Mouse (Mus musculus) gastrocnemius, postnatal 36 days (tissue): Measurements from ENCODE around the gene Gm37240. TPM values are rescaled to one million over a fixed set of nuclear protein-coding genes. Genes with fewer than 3 reads are reported as not detected.

Experiments
- DNase-seq, 2 experiments: peaks; one replicate each; pipeline ENCODE4 v3.0.0; 2022
- intact Hi-C: fragments of 180-260 bp; cut with DNase I; formaldehyde crosslinking; loops from one replicate; pipeline ENCODE4 v1.15.1; 2025
- total RNA-seq, 2 experiments: library from RNA; stranded (reverse); gene quantifications; 2 replicates each; pipeline ENCODE4 v1.2.3; 2021

The Gm37240 gene
- total RNA-seq, 2 experiments from 2014 or later, result 35.6 to 41.7 TPM

DNA sequence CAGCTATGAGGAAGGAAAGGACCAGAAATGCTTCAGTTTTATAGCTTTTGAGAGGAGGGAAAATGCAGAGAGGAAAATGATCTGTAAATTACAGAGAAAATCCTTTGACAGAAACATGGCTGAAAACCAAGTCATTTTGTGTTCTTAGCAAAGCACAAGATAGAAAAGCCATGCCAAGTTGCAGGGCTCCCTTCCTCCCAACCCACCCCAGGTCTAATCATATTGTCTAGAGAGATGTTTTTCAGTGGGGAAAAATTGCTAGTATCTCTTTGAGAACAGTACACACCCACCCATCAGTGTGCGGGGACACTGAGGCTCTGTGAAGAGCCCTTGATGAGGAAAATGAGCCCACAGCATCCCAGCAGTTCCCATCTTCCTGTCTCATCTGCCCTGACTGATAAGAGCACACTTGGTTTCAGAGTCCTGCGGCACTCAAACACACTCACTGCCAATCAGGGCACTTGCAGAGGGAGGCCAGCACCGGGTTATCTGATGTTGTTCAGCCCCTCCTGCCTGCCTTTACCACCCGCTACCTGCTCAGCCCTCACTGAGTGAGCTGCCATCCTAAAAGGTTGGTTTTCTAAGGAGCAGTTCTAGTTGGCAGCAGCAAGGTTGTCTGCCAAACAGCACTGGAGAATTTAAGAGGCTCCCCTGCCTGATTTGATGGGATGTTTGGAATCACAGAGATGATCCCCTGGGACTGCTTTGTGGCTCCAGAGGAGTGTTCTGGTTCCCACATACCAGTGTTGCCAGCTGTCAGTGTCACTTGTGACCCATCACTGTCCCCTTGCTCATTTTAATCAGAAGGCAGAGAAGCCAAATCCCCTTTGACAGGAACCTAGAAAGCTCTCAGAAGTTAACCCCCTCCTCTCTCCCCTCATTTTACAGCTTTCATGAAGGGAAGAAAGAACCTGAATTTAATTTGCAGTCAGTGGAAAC lies 234.3 kb downstream of the Gm37240 start:
- intact Hi-C loops, result no loop called here

GRCm38 (mm10) chr3:85649176-85649575 lies 238.1 kb downstream of the Gm37240 start:
- intact Hi-C loops, result no loop called here
- DNase-seq, result no peak

More for the DNA sequence above, 234.3 kb downstream of the Gm37240 start:
- DNase-seq, result no peak

DNA sequence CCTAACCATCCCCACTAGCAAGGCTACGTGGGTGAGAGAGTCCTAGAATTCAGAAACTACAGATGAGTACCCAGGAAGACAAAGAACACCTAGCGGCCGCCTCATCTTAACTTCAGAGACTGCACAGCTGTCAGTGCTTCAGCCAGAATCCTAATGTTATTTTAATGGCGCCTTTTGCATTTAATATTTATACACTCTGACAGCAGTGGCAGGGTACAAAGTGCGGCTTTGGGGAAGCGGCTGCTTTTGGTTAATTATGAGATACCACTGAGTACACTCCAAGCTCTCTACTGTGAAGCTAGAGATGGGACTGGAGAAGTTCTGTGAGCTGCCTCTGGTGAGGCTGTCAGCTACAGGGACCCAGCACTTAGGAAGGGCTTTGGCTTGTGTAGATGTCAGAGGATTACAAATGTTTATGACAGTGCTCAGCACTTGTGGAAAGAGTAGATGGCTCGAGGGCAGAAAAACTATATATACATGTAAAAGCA lies 241.8 kb downstream of the Gm37240 start:
- DNase-seq, result no peak
- intact Hi-C loops, result no loop called here

DNA sequence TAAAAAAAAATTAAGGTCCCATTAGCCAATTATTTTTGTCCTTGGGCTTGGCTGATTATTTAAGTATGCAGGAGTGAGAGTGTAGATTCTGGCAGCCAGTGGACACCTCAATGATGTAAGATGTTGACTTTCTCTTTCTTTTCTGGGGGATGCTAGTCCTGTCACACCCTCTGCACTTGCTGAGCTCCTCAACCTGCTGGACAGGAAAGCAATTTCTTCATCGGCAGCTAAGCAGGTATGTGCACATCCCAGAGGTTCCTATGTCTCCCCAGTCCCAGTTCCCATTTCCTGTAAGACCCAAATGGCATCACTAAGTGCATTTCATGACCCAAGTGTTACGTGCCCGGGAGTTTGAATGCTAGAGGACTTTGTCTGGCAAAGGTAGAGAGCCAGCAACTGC lies 242.5 kb downstream of the Gm37240 start:
- DNase-seq, result no peak
- intact Hi-C loops, result no loop called here

DNA sequence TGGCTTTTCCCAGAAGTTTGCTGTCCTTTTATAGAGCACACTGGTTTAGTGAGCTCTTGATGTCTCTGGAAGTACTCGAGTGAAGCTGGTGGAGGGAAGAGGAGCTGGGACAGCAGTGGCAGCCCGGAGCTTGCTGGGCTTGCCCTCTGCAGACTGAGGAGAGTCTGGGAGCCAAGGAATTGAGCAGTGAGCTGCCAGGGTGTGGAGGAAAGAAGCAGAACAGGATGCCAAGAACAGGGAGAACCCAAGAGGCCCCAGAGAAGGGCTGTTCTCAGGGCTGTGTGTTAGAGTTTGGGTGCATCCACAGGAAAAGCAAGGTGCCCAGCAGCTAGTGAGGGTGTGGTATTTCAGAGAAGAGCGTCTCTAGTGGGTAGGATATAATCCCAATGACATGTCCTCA lies 245.6 kb downstream of the Gm37240 start:
- DNase-seq, result no peak
- intact Hi-C loops, result no loop called here

DNA sequence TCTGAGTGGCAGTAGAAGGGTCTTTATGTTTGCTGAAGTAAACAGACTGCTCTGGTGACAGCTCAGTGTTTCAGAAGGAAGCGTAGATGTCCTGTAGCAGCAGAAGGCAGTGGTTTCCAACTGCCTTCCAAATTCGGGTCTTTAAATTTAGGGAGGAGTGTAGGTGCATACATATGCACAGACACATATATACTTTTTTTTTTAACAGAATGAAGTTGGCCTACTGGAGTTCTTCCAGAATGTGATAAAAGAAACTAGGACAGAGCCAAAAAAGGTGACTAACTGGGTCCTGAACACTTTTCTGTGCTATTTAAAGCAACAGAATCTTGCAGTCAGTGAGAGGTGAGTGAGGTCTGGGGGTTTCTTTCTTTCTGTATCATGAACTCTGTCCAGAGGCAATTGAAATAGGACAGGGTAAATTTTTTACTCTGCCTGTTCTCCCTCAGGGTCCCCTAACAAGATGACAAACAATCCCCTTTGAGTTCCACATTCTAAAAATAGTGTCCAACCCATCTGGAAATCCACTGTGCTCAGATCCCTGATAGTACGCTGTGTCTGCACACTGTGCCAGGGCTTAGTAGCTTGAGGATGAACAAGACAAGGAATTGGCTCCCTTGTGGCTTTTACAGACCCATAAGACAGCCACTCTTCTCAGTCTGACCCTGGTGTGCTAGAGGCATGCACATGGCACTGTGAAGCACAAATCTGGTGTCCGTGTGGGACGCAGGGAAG lies 250.4 kb downstream of the Gm37240 start:
- intact Hi-C loops, result no loop called here
- no peak for DNase-seq

- no peak for DNase-seq
- intact Hi-C loops, result no loop called here
Measured at GRCm38 (mm10) chr3:85635591-85635990, 251.7 kb downstream of the Gm37240 start.

DNA sequence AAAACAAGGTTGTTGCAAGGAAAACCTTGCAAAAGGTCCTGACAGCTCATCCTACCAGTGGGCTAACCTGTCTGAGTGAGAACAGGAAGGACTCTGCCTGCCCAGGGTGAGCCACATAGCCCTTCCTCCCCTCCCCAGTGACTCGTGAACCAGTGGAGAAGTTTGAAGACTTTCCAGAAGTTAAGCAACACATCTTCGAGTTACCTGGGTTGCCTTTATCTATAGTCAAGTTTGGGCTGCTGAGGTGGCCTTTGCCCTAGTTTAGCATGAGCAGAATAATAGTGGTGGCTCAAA lies 252.2 kb downstream of the Gm37240 start:
- no peak for DNase-seq
- intact Hi-C loops, result no loop called here

DNA sequence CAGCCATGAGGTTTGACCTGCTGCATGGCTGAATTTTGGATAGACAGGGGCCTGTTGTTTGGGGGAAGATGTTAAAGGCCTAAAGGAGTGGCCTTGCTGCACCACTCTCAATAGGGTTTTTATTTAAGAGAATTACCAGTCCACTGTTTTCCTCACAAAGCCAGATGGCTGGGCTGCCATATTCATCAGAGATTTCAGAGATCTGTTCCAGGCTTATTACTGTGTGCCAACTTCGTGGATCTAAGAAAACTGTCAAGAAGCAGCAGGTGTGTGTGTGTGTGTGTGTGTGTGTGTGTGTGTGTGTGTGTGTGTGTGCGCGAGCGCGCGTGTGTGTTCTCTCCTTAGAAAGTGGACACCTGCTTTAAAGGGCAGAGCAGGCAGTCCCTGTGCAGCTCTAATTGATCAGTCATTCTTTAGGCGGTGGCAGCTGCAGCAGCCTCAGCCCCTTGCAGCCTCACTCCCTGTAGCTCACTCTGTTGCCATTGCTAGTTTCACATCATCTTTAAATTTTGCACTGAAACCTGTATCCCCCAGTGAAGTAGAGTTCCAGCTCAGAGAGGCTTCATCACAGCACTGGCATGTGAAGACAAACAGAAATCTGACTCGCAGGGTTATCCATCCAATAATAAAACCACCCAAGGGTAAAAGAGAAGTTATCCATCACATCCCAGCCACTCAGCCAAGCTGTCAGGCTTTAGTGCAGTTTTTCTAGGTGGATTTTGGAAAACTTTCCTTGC lies 252.8 kb downstream of the Gm37240 start:
- intact Hi-C loops, result no loop called here

GRCm38 (mm10) chr3:85633733-85634132 lies 253.6 kb downstream of the Gm37240 start:
- DNase-seq, result no peak
- intact Hi-C loops, result no loop called here

More for the DNA sequence above, 252.8 kb downstream of the Gm37240 start:
- no peak for DNase-seq

DNA sequence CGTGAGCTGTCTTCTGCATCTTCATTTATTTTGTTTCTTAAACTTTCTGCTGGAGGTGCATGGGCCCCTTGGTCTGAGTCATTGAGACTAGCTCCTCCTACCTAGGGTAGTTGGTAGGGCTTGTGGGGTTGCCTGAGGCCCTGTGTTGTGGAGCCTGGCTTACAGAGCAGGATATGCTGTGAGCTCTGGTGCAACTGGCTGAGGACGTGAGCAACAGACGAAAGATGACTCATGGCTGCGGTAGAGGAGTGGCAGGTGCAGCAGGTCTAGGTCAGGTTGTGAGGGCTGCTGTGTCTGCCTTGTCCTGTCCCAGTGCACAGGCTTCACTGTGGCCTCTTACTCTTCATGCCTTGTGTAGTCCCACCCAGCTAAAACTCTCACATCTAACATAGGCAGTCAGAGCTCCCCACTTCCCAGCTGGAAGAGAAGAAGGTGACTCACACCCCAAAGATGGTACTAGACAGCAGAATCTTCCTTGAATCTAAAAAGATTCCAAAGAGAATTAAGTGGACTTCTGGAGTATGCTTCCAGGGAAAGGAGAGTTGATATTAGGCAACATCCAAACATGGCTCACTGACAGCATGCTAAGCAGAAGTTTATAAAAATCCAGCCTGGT lies 257.3 kb downstream of the Gm37240 start:
- intact Hi-C loops, result no loop called here
- DNase-seq, result no peak

GRCm38 (mm10) chr3:85619751-85620150 lies 267.6 kb downstream of the Gm37240 start:
- no peak for DNase-seq
- intact Hi-C loops, result no loop called here

DNA sequence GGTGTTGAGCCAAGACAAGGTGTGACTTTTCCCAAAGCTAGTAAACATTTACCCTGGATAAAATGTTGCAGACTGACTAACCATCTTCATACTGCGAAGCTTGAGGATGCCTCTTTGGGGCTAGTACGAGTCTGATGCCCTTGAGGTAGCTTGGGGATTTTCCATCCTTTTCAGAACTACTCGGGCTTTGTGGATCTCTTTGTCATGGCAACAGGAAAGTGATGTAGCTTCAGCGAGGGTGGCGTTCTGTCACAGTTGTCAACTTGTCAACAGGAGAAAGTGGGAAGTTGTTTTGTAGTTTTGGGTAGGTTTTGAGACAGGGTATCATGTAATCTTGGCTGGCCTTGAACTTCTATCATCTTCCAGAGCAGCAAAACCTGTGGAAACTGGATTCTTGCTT lies 268.0 kb downstream of the Gm37240 start:
- intact Hi-C loops, result no loop called here
- DNase-seq, result no peak

- intact Hi-C loops, result no loop called here
Measured at GRCm38 (mm10) chr3:85618885-85619284, 268.4 kb downstream of the Gm37240 start.

DNA sequence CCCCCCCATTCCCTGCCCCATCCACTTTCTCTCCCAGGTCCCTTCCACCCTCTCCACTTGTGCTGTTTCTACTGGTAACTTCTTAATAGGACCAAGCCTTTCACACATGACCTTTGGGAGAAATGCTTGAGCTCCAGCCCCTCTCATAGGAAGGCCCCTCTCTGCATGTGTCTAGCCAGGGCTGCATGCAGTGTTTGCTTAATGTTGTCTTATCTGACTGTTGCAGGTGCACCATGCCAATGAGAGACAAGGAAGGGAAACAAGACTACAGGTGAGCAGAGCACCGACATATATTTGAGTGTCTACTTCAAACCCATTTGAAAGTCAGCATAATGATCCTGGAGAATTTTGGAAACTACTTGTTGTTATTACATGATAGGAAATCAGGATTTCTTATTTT lies 270.9 kb downstream of the Gm37240 start:
- intact Hi-C loops, result no loop called here
- no peak for DNase-seq

More at GRCm38 (mm10) chr3:85618885-85619284, 268.4 kb downstream of the Gm37240 start:
- DNase-seq, result no peak

- intact Hi-C loops, result no loop called here
Measured at GRCm38 (mm10) chr3:85607753-85608152, 279.6 kb downstream of the Gm37240 start.

GRCm38 (mm10) chr3:85606912-85607311 lies 280.4 kb downstream of the Gm37240 start:
- intact Hi-C loops, result no loop called here
- no peak for DNase-seq

More at GRCm38 (mm10) chr3:85607753-85608152, 279.6 kb downstream of the Gm37240 start:
- DNase-seq, result no peak

- no peak for DNase-seq
- intact Hi-C loops, result no loop called here
Measured at GRCm38 (mm10) chr3:85603811-85604210, 283.5 kb downstream of the Gm37240 start.

DNA sequence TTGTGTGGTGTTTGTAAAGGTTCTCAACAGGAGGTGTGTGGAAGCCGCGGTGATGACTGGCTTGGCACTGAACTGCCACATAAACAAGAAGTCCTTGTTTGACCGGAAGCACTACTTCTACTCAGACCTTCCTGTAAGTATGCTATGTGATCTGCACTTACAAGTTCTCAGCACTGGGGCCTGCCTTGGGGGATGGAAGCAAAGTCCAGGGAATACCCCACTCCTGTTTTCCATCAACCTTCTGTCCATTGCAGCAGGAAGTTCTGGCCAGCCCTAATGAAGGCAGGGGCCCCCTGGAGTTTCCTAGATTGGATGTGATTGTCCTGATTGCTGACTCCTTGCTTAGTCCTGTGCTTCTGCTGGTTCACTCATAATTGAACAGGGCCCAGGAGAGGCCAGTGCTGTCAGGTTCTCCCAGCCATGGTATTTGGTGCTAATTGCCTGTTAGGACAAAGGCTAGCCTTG lies 285.4 kb downstream of the Gm37240 start:
- intact Hi-C loops, result no loop called here
- no peak for DNase-seq

- no peak for DNase-seq
- intact Hi-C loops, result no loop called here
Measured at GRCm38 (mm10) chr3:85599526-85599925, 287.8 kb downstream of the Gm37240 start.
